Mouse (Mus musculus): ENCODE results near the gene Dcdc2a. TPM values are rescaled to one million over a fixed set of nuclear protein-coding genes. Genes with fewer than 3 reads are reported as not detected.

Dcdc2a gene
- total and polyA plus RNA-seq, 2 experiments = 0.29 to 0.83 TPM

GRCm38 (mm10) chr13:25077262-25077661 is 21.5 kb downstream of the Dcdc2a start:
- Histone ChIP-seq H3K4me3 (ENCODE audit: insufficient read depth, low read depth, low read length) (no peak overlapping the region), H3K4me1 (ENCODE audit: control insufficient read depth, insufficient read depth, low read length) (no peaks in the 10 kb centered on the region), H3K9ac (ENCODE audit: low read depth, low read length) (no peak overlapping the region), H3K79me2 (ENCODE audit: control insufficient read depth, insufficient read depth, low read length) (no peaks in the 10 kb centered on the region), H3K27ac (replicated peaks; ENCODE audit: insufficient read depth, low read depth, low read length) (no peak overlapping the region), H3K36me3 (ENCODE audit: control insufficient read depth, insufficient read depth, low read length) (no peaks in the 10 kb centered on the region), H3K27me3 (ENCODE audit: control insufficient read depth, insufficient read depth, low read length) (no peaks in the 10 kb centered on the region)
- WGBS = 76% methylated on average over 7 of the region's 7 CpGs
- DNase-seq (ENCODE audit: extremely low read depth, low read depth, low spot score) = no peak
- TF ChIP-seq POLR2A (IDR thresholded peaks at IDR 0.05; ENCODE audit: extremely low read depth, insufficient read depth, low read length) (no peak), CTCF (IDR thresholded peaks at IDR 0.05; ENCODE audit: low read depth, low read length) (no peak)

GRCm38 (mm10) chr13:25083144-25083572 is 27.4 kb downstream of the Dcdc2a start:
- no peak overlapping the region for H3K4me3 ChIP-seq (ENCODE audit: insufficient read depth, low read depth, low read length)
- H3K79me2 ChIP-seq (ENCODE audit: control insufficient read depth, insufficient read depth, low read length) = no peaks in the 10 kb centered on the region
- peaks cover 7% of the 10 kb centered on the region; the same call in 1 of the 2 replicates for H3K4me1 ChIP-seq (ENCODE audit: control insufficient read depth, insufficient read depth, low read length)
- H3K9ac ChIP-seq (ENCODE audit: low read depth, low read length) = no peak overlapping the region
- no peaks in the 10 kb centered on the region for H3K36me3 ChIP-seq (ENCODE audit: control insufficient read depth, insufficient read depth, low read length)
- no peak for TF ChIP-seq CTCF (IDR thresholded peaks at IDR 0.05; ENCODE audit: low read depth, low read length)
- TF ChIP-seq POLR2A (IDR thresholded peaks at IDR 0.05; ENCODE audit: extremely low read depth, insufficient read depth, low read length) = no peak
- no peaks in the 10 kb centered on the region for H3K27me3 ChIP-seq (ENCODE audit: control insufficient read depth, insufficient read depth, low read length)
- no peak overlapping the region for H3K27ac ChIP-seq (replicated peaks; ENCODE audit: insufficient read depth, low read depth, low read length)
- 1% methylated on average over 15 of the region's 15 CpGs for WGBS
- DNase-seq (ENCODE audit: extremely low read depth, low read depth, low spot score) = peak; percentile 73

GRCm38 (mm10) chr13:25085147-25085546 is 29.3 kb downstream of the Dcdc2a start:
- no peak for TF ChIP-seq CTCF (IDR thresholded peaks at IDR 0.05; ENCODE audit: low read depth, low read length)
- no peak for TF ChIP-seq POLR2A (IDR thresholded peaks at IDR 0.05; ENCODE audit: extremely low read depth, insufficient read depth, low read length)
- peaks cover 7% of the 10 kb centered on the region; the same call in 1 of the 2 replicates for H3K4me1 ChIP-seq (ENCODE audit: control insufficient read depth, insufficient read depth, low read length)
- no peaks in the 10 kb centered on the region for H3K27me3 ChIP-seq (ENCODE audit: control insufficient read depth, insufficient read depth, low read length)
- no peak for DNase-seq (ENCODE audit: extremely low read depth, low read depth, low spot score)
- H3K27ac ChIP-seq (replicated peaks; ENCODE audit: insufficient read depth, low read depth, low read length) = no peak overlapping the region
- H3K4me3 ChIP-seq (ENCODE audit: insufficient read depth, low read depth, low read length) = no peak overlapping the region
- no peak overlapping the region for H3K9ac ChIP-seq (ENCODE audit: low read depth, low read length)
- 90% methylated on average over 7 of the region's 7 CpGs for WGBS
- H3K36me3 ChIP-seq (ENCODE audit: control insufficient read depth, insufficient read depth, low read length) = no peaks in the 10 kb centered on the region
- H3K79me2 ChIP-seq (ENCODE audit: control insufficient read depth, insufficient read depth, low read length) = no peaks in the 10 kb centered on the region

- peaks cover 4% of the 10 kb centered on the region for H3K4me1 ChIP-seq (ENCODE audit: control insufficient read depth, insufficient read depth, low read length)
- TF ChIP-seq CTCF (IDR thresholded peaks at IDR 0.05; ENCODE audit: low read depth, low read length) (no peak), POLR2A (IDR thresholded peaks at IDR 0.05; ENCODE audit: extremely low read depth, insufficient read depth, low read length) (no peak)
- no peaks in the 10 kb centered on the region for H3K36me3 ChIP-seq (ENCODE audit: control insufficient read depth, insufficient read depth, low read length)
- H3K79me2 ChIP-seq (ENCODE audit: control insufficient read depth, insufficient read depth, low read length) = no peaks in the 10 kb centered on the region
- WGBS = 68% methylated on average over 5 of the region's 5 CpGs
- no peak overlapping the region for H3K9ac ChIP-seq (ENCODE audit: low read depth, low read length)
- no peak overlapping the region for H3K4me3 ChIP-seq (ENCODE audit: insufficient read depth, low read depth, low read length)
- H3K27ac ChIP-seq (replicated peaks; ENCODE audit: insufficient read depth, low read depth, low read length) = no peak overlapping the region
- H3K27me3 ChIP-seq (ENCODE audit: control insufficient read depth, insufficient read depth, low read length) = no peaks in the 10 kb centered on the region
- DNase-seq (ENCODE audit: extremely low read depth, low read depth, low spot score) = no peak
Measured at GRCm38 (mm10) chr13:25091347-25091746, 35.5 kb downstream of the Dcdc2a start.

GRCm38 (mm10) chr13:25093776-25094175 is 38.0 kb downstream of the Dcdc2a start:
- Histone ChIP-seq H3K4me1 (ENCODE audit: control insufficient read depth, insufficient read depth, low read length) (peaks cover 4% of the 10 kb centered on the region), H3K9ac (ENCODE audit: low read depth, low read length) (no peak overlapping the region), H3K27me3 (ENCODE audit: control insufficient read depth, insufficient read depth, low read length) (no peaks in the 10 kb centered on the region), H3K79me2 (ENCODE audit: control insufficient read depth, insufficient read depth, low read length) (no peaks in the 10 kb centered on the region), H3K36me3 (ENCODE audit: control insufficient read depth, insufficient read depth, low read length) (no peaks in the 10 kb centered on the region), H3K27ac (replicated peaks; ENCODE audit: insufficient read depth, low read depth, low read length) (no peak overlapping the region), H3K4me3 (ENCODE audit: insufficient read depth, low read depth, low read length) (no peak overlapping the region)
- WGBS = 74% methylated on average over 4 of the region's 4 CpGs
- no peak for DNase-seq (ENCODE audit: extremely low read depth, low read depth, low spot score)
- TF ChIP-seq POLR2A (IDR thresholded peaks at IDR 0.05; ENCODE audit: extremely low read depth, insufficient read depth, low read length) = no peak
- TF ChIP-seq CTCF (IDR thresholded peaks at IDR 0.05; ENCODE audit: low read depth, low read length) = no peak

GRCm38 (mm10) chr13:25094381-25094780 is 38.6 kb downstream of the Dcdc2a start:
- Histone ChIP-seq H3K9ac (ENCODE audit: low read depth, low read length) (no peak overlapping the region), H3K4me1 (ENCODE audit: control insufficient read depth, insufficient read depth, low read length) (peaks cover 4% of the 10 kb centered on the region), H3K27me3 (ENCODE audit: control insufficient read depth, insufficient read depth, low read length) (no peaks in the 10 kb centered on the region), H3K36me3 (ENCODE audit: control insufficient read depth, insufficient read depth, low read length) (no peaks in the 10 kb centered on the region), H3K27ac (replicated peaks; ENCODE audit: insufficient read depth, low read depth, low read length) (no peak overlapping the region), H3K4me3 (ENCODE audit: insufficient read depth, low read depth, low read length) (no peak overlapping the region), H3K79me2 (ENCODE audit: control insufficient read depth, insufficient read depth, low read length) (no peaks in the 10 kb centered on the region)
- WGBS = 26% methylated on average over 4 of the region's 4 CpGs
- TF ChIP-seq POLR2A (IDR thresholded peaks at IDR 0.05; ENCODE audit: extremely low read depth, insufficient read depth, low read length) (no peak), CTCF (IDR thresholded peaks at IDR 0.05; ENCODE audit: low read depth, low read length) (no peak)
- peak; percentile 77 for DNase-seq (ENCODE audit: extremely low read depth, low read depth, low spot score)

Measured in liver, adult 2 months (tissue).